Mouse (Mus musculus) heart, embryonic 14.5 days (tissue): ENCODE results near the gene Cpsf4l. TPM values are rescaled to one million over a fixed set of nuclear protein-coding genes. Genes with fewer than 3 reads are reported as not detected.

Source experiments
- ATAC-seq: fragments of 200-750 bp; cut with Nextera tagmentation; 2 replicates; pipeline ENCODE4 v1.8.0; 2017; ENCODE audit warnings: low read depth, moderate TSS enrichment; ENCODE audit not compliant: insufficient number of reproducible peaks, insufficient read depth, low FRiP score
- H3K27ac ChIP-seq, 2 experiments: fragments of 200-500 bp in 1 of 2; fragments of 300-500 bp in 1 of 2; sonication (generic) in 1 of 2; replicated peaks in 1 of 2; 2 replicates each; pipeline ENCODE4 v1.5.1; 2012 to 2014; ENCODE audit warnings: low read depth in 2 of 2, low read length in 2 of 2, control low read depth in 1 of 2, mild to moderate bottlenecking in 1 of 2, mixed read lengths in 1 of 2; ENCODE audit not compliant: control insufficient read depth in 1 of 2, insufficient read depth in 1 of 2
- H3K27me3 ChIP-seq: fragments of 300-500 bp; sonication (generic); 2 replicates; pipeline ENCODE4 v1.6.1; 2014; ENCODE audit warnings: mild to moderate bottlenecking, low read length, control low read depth; ENCODE audit not compliant: control insufficient read depth, insufficient read depth
- H3K36me3 ChIP-seq: fragments of 300-500 bp; sonication (generic); 2 replicates; pipeline ENCODE4 v1.6.1; 2014; ENCODE audit warnings: mild to moderate bottlenecking, control low read depth, low read length, mixed read lengths; ENCODE audit not compliant: control insufficient read depth, insufficient read depth
- H3K4me1 ChIP-seq, 2 experiments: fragments of 200-500 bp in 1 of 2; fragments of 300-500 bp in 1 of 2; sonication (generic) in 1 of 2; 2 replicates each; pipeline ENCODE4 v1.6.1; 2012 to 2014; ENCODE audit warnings: low read length in 2 of 2, control low read depth in 1 of 2, mixed read lengths in 1 of 2; ENCODE audit not compliant: control insufficient read depth in 2 of 2, insufficient read depth in 2 of 2
- H3K4me2 ChIP-seq: fragments of 300-500 bp; sonication (generic); 2 replicates; pipeline ENCODE4 v1.6.1; 2014; ENCODE audit warnings: mild to moderate bottlenecking, low read length
- H3K4me3 ChIP-seq, 2 experiments: fragments of 200-500 bp in 1 of 2; fragments of 300-500 bp in 1 of 2; sonication (generic) in 1 of 2; 2 replicates each; pipeline ENCODE4 v1.5.1; 2012 to 2014; ENCODE audit warnings: low read length in 2 of 2, mild to moderate bottlenecking in 2 of 2, control low read depth in 1 of 2, low read depth in 1 of 2, moderate library complexity in 1 of 2; ENCODE audit not compliant: control insufficient read depth in 1 of 2, insufficient read depth in 1 of 2
- H3K9ac ChIP-seq: fragments of 300-500 bp; sonication (generic); 2 replicates; pipeline ENCODE4 v1.6.1; 2014; ENCODE audit warnings: mild to moderate bottlenecking, low read length
- H3K9me3 ChIP-seq: fragments of 300-500 bp; sonication (generic); 2 replicates; pipeline ENCODE4 v1.6.1; 2016; ENCODE audit warnings: low read length, control low read depth; ENCODE audit not compliant: control insufficient read depth
- WGBS: fragments of 180-500 bp; shearing (Covaris S2); extraction: QIAGEN DNeasy Blood & Tissue Kit; methylation state at CpG from one replicate; pipeline ENCODE4 v1.1.7; 2014; 5-methylcytosine and 5-hydroxymethylcytosine counted together
- polyA plus RNA-seq: library from polyadenylated mRNA; unstranded; fragments of >200 nt; fragmentation: Nextera tagmentation; extraction: Ambion mirVana; gene quantifications from 2 replicates; pipeline ENCODE4 v1.2.1, GENCODE M21; 2014

The Cpsf4l gene
- polyA plus RNA-seq, 1 experiment from 2014 or later, result 0.19 TPM

GRCm38 (mm10) chr11:113682897-113683626 is 26.8 kb downstream of the Cpsf4l start:
- H3K36me3 ChIP-seq, result peaks cover 12% of the 10 kb centered on the region
- no peaks in the 10 kb centered on the region for H3K27me3 ChIP-seq
- peak overlapping the region; percentile 78 for H3K4me2 ChIP-seq
- peaks cover 6 to 40% of the 10 kb centered on the region in 2 experiments for H3K4me1 ChIP-seq
- 2% methylated on average over 37 of the region's 38 CpGs for WGBS
- H3K27ac ChIP-seq, result peak overlapping the region; percentile 96
- peak; percentile 54 for ATAC-seq
- peak overlapping the region; percentile 93 for H3K9ac ChIP-seq
- H3K9me3 ChIP-seq, result no peaks in the 10 kb centered on the region
- peak overlapping the region; percentile 87 to 97 for H3K4me3 ChIP-seq

GRCm38 (mm10) chr11:113681979-113682378 is 27.8 kb downstream of the Cpsf4l start:
- H3K4me2 ChIP-seq, result peak overlapping the region; percentile 78
- no peak for ATAC-seq
- peak overlapping the region in 1 of 2 experiments; percentile 87; a peak in 2 of 4 replicates for H3K4me3 ChIP-seq
- peak overlapping the region; percentile 93 for H3K9ac ChIP-seq
- peaks cover 9 to 42% of the 10 kb centered on the region in 2 experiments for H3K4me1 ChIP-seq
- no peaks in the 10 kb centered on the region for H3K9me3 ChIP-seq
- H3K36me3 ChIP-seq, result peaks cover 13% of the 10 kb centered on the region
- no peaks in the 10 kb centered on the region for H3K27me3 ChIP-seq
- no peak overlapping the region for H3K27ac ChIP-seq

GRCm38 (mm10) chr11:113680954-113681353 is 28.9 kb downstream of the Cpsf4l start:
- H3K4me2 ChIP-seq, result peak overlapping the region; percentile 78; the same call in 1 of the 2 replicates
- H3K4me3 ChIP-seq, result no peak overlapping the region
- no peak overlapping the region for H3K27ac ChIP-seq
- WGBS, result 60% methylated on average over 2 of the region's 2 CpGs
- H3K9me3 ChIP-seq, result no peaks in the 10 kb centered on the region
- no peaks in the 10 kb centered on the region for H3K27me3 ChIP-seq
- H3K36me3 ChIP-seq, result peaks cover 18% of the 10 kb centered on the region
- H3K4me1 ChIP-seq, result peaks cover 9 to 42% of the 10 kb centered on the region in 2 experiments
- H3K9ac ChIP-seq, result peak overlapping the region; percentile 45; the same call in 1 of the 2 replicates
- ATAC-seq, result no peak

- Histone ChIP-seq H3K9me3 (no peaks in the 10 kb centered on the region), H3K4me3 (no peak overlapping the region), H3K9ac (peak overlapping the region; percentile 52; the same call in 1 of the 2 replicates), H3K36me3 (peaks cover 44% of the 10 kb centered on the region), H3K4me2 (0 out of 2 replicates have a peak overlapping the region, but pooled peaks have one; percentile 37), H3K4me1 (peaks cover 10 to 43% of the 10 kb centered on the region in 2 experiments), H3K27me3 (no peaks in the 10 kb centered on the region), H3K27ac (peak overlapping the region; percentile 75 to 79)
- ATAC-seq, result no peak
- 45% methylated on average over 8 of the region's 8 CpGs for WGBS
Measured at GRCm38 (mm10) chr11:113678373-113678772, 31.4 kb downstream of the Cpsf4l start.

GRCm38 (mm10) chr11:113677378-113677777 is 32.4 kb downstream of the Cpsf4l start:
- ATAC-seq, result no peak
- Histone ChIP-seq H3K4me3 (no peak overlapping the region), H3K4me2 (no peak overlapping the region), H3K4me1 (peaks cover 8 to 40% of the 10 kb centered on the region in 2 experiments), H3K9ac (no peak overlapping the region), H3K27me3 (no peaks in the 10 kb centered on the region), H3K9me3 (no peaks in the 10 kb centered on the region), H3K27ac (peak overlapping the region in 1 of 2 experiments; percentile 79; a peak in 1 of 4 replicates), H3K36me3 (peaks cover 49% of the 10 kb centered on the region)
- 98% methylated on average over 2 of the region's 2 CpGs for WGBS

GRCm38 (mm10) chr11:113676847-113677246 is 33.0 kb downstream of the Cpsf4l start:
- Histone ChIP-seq H3K9ac (no peak overlapping the region), H3K36me3 (peaks cover 55% of the 10 kb centered on the region), H3K9me3 (no peaks in the 10 kb centered on the region), H3K27ac (no peak overlapping the region), H3K4me1 (peaks cover 8 to 36% of the 10 kb centered on the region in 2 experiments), H3K27me3 (no peaks in the 10 kb centered on the region), H3K4me3 (no peak overlapping the region), H3K4me2 (no peak overlapping the region)
- 88% methylated on average over 2 of the region's 2 CpGs for WGBS
- ATAC-seq, result no peak

- Histone ChIP-seq H3K4me3 (no peak overlapping the region), H3K36me3 (peaks cover 72% of the 10 kb centered on the region), H3K4me1 (peaks cover 6 to 25% of the 10 kb centered on the region in 2 experiments), H3K9me3 (no peaks in the 10 kb centered on the region), H3K27ac (no peak overlapping the region), H3K4me2 (no peak overlapping the region), H3K27me3 (no peaks in the 10 kb centered on the region), H3K9ac (no peak overlapping the region)
- no peak for ATAC-seq
- 87% methylated on average over 5 of the region's 5 CpGs for WGBS
Measured at GRCm38 (mm10) chr11:113674595-113674994, 35.2 kb downstream of the Cpsf4l start.
